Mouse (Mus musculus): ENCODE measurements around the gene Uri1.

Gene Uri1

DNA sequence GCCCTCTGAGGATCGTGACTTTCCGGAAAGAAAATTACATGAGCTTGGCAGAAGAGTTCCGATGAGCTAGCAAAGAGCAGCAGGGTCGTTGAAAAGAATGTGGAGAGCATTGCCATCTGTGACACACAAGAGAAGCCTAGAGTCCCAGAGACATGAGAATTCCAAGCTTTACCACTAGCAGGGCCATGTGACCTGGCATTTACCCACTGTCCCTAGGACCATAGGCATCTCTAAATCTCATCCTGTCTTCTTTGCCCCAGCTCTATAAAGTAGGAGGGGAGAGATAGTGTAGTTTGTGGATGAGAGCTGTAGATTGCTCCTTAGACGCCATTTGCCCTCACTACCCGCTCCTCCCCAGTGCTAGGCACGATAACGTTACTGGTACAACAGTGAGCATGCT lies at the start of gene Uri1:
Uri1 (minus strand) TSS at position 101 of the 400 bp plus-strand sequence.
- DNase-seq (ENCODE audit: low spot score), result no peak

DNA sequence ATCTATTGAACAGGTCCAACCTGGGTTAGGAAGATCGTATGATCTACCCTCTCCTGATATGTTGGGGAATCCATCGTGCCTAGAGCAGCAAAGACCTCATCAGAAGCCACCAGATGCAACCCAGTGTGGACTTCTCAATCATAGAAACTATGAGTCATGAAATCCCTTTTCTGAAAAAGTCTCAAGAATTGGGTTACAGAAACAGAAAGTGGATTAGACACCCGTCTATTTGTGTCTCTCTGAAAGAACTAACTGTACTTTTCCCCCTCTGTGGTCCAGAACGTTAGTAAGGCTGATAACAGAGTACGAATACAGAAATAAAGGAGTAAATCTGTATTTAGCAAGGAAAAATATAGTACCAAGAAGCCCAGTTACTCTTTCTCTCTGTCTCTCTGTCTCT lies 47.7 kb upstream of the Uri1 start:
- DNase-seq (ENCODE audit: low spot score), result no peak

DNA sequence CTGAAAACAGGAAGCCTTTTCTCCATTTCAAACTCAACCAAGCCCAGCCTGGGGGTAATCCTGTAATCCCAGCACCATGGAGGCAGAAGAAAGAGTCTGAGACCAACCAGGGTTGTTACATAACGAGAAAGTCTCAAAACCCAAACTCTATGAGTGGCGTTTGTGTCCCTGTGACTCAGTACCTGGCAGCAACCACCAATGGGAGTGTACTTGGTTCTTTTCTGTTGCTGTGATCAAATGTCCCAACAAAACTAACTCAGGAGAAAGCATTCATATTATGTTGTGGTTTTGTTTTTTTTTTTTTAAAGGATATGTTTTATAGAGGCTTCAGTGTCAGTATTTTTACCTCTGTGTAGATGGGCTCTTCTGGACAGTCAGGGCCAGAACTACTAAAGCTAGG lies 47.3 kb upstream of the Uri1 start:
- DNase-seq (ENCODE audit: low spot score), result no peak

DNA sequence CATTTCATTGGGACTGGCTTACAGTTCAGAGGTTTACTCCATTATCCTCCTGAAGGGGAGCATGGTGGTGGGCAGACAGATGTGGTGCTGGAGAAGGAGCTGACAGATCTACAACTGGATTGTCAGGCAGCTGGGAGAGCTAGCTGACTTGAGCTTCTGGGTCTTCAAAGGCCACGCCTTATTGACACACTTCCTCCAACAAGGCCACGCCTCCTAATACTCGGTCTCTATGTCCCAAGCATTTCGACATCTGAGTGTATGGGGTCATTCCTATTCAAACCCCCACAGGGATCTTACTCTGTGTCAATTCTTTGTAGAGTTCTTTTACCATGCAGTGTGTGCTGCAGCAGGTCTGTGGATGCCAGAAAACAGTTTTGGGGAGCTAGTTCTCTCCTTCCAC lies 41.1 kb upstream of the Uri1 start:
- DNase-seq (ENCODE audit: low spot score), result no peak

DNA sequence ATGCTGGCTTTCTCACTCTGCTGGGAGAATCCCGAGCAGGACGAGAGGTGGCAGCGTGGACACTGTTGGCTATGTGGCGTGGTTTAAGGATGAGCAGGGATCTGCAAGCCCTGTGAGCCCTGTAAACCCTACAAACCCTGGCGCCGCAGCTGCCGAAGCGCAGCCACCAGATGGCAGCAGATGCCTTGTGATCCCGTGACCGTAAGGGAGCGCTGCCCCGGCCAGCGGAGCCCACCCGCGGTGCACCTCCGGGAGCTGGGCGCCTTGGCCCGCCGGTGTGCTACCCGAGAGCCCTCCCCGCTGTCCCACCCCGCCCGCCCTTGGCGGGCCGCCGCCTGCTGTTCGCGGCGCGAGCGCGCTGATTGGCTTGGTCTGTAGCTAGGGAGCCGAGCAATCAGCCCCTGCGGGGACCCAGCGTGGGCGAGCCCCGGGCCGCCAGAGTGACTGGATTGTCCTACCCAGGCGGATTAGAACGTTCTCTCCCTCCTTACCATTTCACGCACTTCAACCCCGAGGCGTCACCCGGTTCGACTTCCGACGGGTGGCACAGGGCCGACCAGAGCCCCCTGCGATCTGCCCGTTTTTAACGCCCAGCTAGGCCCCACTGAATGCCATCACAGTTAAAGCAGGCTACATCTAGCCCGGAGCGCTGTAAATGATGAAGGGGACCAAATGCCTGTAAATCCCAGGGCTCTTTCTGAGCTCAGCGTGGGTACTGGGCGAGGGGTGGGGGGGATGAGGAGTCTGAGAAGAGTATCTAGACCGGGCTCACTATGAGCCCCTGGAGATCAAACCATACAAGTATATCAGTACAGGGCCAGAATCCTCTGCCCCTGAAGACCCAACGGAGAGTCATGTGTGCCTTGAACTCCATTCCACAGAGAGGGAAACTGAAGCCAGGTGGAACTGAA lies 38.0 kb upstream of the Uri1 start:
- peak; percentile 55 for DNase-seq (ENCODE audit: low spot score)

DNA sequence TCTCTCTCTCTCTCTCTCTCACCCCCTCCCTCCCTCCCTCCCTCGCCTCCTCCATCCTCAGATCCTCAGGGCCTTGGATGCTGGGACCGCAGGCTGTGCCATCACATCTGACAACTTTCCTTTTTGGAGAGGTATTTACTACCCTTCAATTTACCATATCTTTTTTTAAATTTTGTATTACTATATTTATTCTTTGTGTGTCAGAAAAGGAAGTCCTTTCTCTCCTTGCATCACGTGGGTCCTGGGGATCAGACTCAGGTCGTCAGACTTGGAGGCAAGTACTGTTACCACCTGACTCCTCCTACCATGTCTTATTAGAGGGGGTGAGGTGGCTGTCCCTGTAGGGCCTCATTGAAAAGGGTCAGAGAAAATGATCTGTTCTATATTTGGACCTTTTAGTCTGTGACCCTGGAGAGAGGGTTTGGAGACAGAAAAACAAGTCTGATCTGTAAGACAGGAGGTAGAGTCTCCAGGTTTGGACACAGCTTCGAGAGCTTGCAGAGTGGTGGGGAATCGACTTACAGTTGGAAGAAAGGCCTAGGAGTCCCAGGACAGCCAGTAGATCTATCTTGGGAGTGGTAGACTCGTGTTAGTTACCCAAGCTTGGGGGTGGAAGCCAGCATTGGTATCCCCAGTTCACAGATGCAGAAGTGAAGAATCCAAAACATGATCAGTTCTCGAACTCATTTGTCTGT lies 36.4 kb upstream of the Uri1 start:
- no peak for DNase-seq (ENCODE audit: low spot score)

DNA sequence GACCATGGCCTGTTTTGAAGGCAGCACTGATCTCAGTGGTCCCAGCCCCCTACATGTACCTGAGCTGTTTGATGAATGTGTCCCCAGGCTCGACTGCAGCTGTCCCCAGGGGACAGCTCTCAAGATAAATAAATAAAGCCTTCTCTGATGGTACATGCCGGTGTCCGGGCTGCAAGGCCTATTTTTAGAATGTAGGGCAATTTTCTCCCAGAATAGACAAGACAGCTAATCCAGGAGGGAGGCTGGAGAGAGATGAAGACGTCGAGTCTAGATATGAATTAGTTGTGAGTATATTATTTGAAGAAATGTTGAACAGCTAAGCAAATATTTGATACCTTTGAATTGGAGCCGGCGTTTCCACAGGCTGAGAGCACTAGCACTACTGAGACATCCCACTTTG lies 35.7 kb upstream of the Uri1 start:
- DNase-seq (ENCODE audit: low spot score), result no peak

DNA sequence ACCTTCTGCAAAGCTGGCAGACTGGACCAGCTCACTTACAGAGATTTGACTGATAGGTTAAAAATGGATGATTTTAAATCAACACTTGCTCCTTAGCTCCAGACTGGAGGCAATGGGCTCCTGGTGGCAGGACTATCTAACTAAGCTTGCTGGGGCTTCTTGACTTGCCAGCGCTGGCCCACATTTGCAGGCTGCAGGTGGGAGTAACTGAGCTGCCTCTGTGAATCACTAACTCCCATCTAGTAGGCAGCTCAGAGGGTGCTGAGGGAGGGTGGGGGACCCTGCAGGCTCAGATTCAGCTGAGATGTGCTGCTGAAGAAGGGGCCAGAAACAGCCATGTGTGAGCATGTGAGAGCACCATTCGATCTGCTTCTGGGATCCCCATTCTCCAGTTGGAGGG lies 32.6 kb upstream of the Uri1 start:
- DNase-seq (ENCODE audit: low spot score), result no peak

DNA sequence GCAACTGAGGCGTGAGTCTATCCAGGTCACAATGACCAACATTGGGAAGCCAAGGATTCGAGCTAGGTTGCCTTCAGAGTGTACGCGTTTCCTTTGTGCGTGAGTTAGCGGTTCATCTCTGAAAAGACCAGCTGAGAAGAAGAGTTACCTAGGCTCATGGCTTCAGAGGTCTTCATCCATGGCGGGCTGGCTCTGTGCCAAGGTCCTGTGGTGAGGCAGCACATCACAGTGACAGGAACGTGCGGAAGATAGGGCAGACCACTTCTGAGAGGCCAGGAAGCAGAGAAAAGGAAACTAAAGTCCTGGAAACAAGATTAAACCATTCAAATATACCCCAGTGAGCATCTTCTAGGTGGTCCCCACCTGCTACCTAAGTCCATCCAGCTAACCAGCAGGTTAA lies 30.9 kb upstream of the Uri1 start:
- DNase-seq (ENCODE audit: low spot score), result no peak

DNA sequence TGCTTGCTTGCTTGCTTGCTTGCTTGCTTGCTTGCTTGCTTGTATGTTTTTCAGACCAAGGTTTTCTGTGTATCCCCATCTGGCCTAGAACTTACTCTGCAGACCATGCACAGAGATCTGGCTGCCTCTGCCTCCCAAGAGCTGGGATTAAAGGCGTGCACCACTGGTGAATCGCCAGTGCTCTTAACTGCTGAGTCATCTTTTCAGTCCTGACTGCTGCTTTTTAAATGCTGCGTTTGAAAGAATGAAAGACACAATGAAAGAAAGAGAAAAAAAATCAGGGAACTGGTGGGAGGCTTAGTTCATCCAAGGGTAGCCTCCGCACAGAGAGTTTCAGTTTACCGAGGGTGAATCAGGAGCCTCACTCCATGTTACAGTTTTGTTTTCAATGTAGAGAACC lies 23.9 kb upstream of the Uri1 start:
- no peak for DNase-seq (ENCODE audit: low spot score)

DNA sequence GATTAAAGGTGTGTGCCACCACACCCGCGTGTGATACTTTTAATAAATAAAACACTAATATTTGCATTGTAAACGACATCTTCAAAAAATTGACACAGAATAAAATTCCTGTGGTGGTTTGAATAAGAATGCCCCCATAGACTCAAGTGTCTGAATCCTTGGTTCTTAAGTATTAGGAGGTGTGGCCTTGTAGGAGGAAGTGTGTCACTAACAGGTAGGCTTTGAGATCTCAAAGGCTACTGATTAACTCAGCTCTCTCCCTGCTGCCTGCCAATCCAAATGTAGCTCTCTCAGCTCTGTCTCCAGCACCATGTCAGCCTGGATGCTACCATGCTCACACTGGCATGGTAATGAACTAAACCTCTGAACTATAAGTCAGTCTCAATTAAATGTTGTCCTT lies 17.9 kb upstream of the Uri1 start:
- DNase-seq (ENCODE audit: low spot score), result no peak

DNA sequence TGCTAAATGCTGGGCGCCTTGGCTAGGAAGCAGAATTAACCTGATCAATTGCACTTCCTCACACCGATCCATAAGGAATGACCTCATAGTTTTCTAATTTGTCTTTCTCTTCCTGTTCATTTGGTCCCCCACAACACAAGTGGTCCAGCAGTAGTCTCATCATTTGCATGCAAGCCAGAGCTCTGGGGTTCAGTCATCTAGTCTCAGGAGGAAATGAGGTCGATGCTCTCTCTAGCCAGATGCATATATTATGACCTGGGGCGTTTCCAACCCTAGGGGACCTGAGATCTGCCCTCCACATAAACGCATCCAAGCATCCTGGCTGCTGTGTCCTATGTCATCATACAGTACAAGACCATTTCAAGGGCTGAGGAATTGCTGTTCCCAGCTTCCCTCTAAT lies 14.2 kb upstream of the Uri1 start:
- no peak for DNase-seq (ENCODE audit: low spot score)

DNA sequence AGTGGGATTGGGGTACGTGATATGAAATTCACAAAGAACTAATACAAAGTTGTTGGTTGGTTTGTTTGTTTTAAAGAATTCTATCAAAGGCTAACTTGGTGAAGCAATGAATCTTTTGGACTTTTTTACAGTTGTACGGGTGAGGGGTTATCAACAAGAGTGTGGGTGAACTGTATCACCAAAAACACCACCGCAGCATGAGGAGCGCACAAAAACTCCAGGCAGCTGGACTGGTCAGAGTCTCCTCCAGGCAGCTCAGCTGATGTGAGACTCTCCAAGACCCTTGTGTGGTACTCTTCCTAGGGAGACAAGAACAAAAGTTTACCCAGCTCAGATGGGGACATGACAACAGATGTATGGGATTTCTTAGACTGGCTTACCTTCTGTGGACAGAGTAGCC lies 7.8 kb upstream of the Uri1 start:
- DNase-seq (ENCODE audit: low spot score), result no peak

DNA sequence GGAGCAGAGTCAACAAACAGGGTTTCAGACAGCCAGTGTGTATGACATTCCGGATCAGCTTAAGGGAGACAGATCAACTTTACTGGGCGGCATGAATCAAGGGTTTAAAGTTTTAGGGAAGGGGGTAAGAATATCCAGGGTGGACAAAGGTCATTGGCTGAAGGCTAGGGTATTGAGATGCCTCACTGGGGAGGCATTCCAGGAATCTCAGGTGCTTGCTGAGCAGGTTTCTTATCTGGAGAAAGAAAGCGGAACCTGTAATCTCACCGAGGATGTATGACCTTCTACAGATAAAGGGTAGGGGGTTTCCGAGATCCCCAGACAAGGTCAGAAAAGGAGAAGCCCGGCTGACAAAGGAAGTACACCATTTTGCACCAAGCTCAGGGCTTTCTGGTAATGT lies 7.3 kb upstream of the Uri1 start:
- DNase-seq (ENCODE audit: low spot score), result no peak

DNA sequence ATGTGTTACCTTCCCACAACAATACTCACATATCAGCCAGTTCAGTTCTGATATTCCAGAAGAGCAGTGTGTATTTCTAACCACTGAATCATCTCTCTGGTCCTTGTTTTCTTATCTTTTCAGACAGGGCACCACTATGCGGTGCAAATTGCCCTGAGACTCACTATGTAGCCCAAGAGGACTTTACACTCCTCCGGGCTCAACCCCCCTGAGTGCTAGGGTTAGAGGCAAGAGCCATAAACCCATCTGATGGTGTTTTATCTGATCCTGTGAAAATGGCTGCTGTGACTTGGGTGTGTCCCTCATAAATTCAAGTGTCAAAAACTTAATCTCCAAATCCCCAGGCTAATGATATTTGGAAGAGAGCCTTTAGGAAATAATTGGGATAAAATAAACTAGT lies 6.6 kb upstream of the Uri1 start:
- DNase-seq (ENCODE audit: low spot score), result no peak

DNA sequence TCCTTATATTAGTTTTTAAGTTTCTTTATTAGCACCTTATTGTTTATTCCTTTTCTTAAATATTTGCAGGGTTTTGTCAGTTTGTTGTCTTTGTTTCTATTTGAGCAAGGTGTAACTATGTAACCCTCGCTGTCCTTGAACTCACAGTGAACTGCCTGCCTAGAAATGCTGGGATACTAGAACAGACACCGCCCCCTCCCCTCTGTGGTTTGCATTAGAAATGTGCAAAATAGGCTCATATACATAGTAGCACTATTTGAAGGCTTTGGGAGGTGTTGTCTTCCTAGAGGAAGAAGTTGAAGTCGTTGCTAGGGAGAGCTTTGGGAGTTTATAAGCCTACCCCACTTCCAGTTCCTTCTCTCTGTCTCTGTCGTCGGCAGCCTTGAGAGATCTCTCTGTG lies 5.7 kb upstream of the Uri1 start:
- DNase-seq (ENCODE audit: low spot score), result no peak

DNA sequence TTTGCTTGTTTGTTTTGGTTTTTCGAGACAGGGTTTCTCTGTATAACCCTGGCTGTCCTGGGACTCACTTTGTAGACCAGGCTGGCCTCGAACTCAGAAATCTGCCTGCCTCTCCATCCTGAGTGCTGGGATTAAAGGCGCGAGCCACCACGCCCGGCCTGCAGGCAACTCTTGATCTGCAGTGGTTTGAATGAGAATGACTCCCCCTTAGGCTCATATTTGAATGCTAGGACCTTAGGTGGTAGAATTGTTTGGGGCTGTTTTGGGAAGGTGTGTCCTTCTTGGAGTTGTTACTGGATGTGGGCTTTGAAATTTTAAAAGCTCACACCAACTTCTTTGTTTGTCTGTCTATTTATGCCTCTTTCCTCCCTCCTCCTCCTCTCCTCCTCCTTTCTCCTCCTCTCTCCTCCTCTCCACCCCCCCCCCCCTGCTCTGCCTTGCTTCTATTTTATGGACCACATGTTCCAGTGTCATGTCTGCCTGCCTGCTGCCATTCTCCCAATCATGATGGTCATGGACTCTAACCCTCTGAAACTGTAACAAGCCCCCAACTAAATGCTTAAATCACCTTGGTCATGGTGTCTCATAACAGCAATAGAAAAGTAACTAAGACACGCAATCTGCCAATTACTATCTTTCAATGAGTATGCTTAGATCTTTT lies 4.7 kb upstream of the Uri1 start:
- DNase-seq (ENCODE audit: low spot score), result no peak

DNA sequence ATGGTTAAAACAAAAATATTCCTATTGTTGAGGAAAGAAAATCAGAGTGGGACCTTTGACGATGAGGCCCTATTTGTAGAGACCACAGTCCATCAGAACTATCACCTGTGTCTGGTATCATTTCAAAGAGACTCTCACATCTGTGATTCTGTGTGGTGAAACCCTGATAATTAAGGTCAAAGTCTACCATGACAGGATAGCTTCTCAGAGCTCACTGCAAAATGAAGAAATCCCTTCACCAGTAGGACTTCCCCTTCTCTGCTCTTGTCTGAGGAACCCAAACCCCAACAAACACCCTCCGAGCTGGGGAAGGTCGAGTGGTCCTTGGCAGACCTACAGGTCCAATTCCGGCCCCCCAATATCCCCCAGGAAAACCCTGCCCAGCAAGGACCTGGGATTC lies 1.5 kb upstream of the Uri1 start:
- no peak for DNase-seq (ENCODE audit: low spot score)

DNA sequence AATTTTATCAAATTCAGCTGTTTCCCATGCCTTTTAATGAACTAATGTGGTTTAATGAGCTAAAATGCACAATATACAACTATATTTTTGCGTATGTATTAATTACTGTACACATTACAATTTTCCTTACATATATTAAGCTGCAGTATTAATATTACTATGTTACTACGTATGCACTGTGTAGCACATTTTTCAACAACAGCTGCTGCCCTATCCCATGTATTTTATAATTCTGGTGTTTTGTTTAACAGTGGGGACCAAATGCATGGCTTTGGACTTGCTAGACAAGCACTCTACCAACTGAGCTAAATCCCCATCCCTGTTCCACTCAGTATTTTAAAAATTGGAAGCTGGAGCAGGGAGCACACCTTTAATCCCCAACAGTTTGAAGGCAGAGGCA lies 3.6 kb downstream of the Uri1 start:
- DNase-seq (ENCODE audit: low spot score), result no peak

DNA sequence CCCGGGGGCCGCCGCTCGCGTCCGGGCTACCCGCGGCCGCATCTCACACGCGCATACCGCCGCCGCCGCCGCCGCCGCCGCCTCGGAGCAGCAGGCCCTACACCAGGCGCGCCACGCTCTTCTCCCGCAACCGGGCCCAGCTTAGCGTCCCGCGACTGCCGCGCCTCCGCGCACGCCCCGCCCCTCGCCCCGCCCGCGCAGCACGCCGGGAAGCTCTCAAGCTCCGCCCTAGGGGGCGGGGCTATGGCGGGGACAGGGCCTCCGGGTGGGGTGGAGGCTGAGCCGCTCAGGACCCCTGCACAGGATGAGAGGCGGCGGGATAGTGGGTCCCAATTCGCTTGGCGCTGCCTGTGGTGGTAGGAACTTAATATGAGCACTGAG lies 4.0 kb downstream of the Uri1 start:
- DNase-seq (ENCODE audit: low spot score), result peak; percentile 47

DNA sequence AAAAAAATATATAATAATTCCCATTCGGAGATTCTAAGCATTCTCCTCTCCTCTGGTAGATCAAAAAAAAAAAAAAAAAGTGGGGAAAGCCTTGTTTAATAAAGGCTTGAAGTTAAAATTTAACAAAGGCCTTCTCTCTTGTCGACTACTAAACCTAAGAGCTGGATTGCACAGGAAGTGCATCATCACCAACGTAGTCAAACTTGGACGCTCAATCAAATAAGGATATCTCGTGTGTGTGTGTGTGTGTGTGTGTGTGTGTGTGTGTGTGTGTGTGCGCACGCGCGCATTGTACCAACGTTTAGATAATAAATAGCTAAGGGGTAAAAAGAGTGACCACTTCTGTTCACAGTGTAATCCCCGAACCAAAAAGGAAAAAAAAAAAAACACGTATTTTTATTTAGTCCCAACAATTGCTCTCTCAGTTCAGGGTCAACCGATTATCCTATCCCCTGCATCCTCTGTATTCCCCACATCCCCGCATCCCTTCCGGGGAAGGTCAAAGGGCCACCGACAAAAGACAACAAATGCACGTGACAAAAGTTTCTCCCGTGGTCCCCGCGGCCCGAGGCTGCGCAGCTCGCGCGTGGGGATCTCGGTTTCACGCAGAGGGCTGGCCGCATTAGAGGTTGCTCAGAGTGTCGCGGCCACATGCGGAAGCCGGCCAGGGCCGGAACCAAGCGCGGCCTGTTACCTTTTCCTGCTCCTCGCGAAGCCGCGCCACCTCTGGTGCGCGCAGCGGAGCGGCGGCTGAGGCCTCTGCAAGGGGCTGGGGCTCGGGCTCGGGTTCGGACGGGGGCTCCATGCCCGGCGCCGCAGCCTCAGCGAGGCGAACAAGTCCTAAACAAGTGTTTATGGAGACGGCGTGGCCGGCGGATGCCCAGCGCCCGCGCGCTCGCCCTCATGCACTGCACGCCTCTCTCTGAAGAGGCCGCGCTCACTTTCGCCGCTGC lies 4.7 kb downstream of the Uri1 start:
- DNase-seq (ENCODE audit: low spot score), result peak; percentile 23

DNA sequence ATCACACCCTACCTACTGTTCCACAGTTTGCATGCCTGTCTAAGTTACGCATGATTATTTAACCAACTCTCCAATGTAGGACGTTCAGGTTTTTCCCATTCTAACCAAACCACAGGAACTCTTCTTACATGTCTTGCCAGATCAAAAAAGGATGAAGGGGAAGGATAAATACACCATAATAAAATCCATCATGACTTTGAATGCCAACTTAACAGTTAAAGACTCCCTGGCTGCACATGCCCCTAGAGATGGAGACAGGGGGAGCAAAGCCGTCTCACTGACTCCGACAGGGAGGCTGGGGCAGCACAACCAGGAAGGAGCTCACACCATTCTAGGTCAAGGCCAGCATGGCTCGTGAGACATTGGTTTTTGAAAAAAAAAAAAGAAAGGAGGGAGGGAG lies 8.0 kb downstream of the Uri1 start:
- DNase-seq (ENCODE audit: low spot score), result no peak

Data from urinary bladder, postnatal 10 days (tissue).